Mouse (Mus musculus): ENCODE data around the gene Ptgdr2. TPM values are rescaled to one million over a fixed set of nuclear protein-coding genes. Genes with fewer than 3 reads are reported as not detected.
A peak's percentile ranks its signal among the peaks of the same experiment; 100 is the strongest.

Gene Ptgdr2
- total and polyA plus RNA-seq, 3 experiments = 0.10 TPM; not detected in 2

GRCm38 (mm10) chr19:10973187-10973586 is 36.2 kb downstream of the Ptgdr2 start:
- H3K79me2 ChIP-seq (replicated peaks; ENCODE audit: control insufficient read depth, insufficient read depth, low read length) = no peaks in the 10 kb centered on the region
- H3K27ac ChIP-seq = no peak overlapping the region
- intact Hi-C loops (cut with DNase I) = no loop called here
- no peak for DNase-seq
- no peak overlapping the region for H3K4me3 ChIP-seq
- H3K27me3 ChIP-seq (ENCODE audit: control insufficient read depth, insufficient read depth, low read length) = no peaks in the 10 kb centered on the region
- no peaks in the 10 kb centered on the region for H3K4me1 ChIP-seq (ENCODE audit: control insufficient read depth, insufficient read depth, low read length)
- 81% methylated on average over 2 of the region's 2 CpGs for WGBS
- H3K9ac ChIP-seq (ENCODE audit: low read depth, low read length) = no peak overlapping the region
- H3K36me3 ChIP-seq (ENCODE audit: control insufficient read depth, insufficient read depth, low read length) = no peaks in the 10 kb centered on the region
- TF ChIP-seq EP300 (IDR thresholded peaks at IDR 0.05; ENCODE audit: insufficient read depth, low read depth, low read length) = no peak
- TF ChIP-seq CTCF (IDR thresholded peaks at IDR 0.05) = no peak
- TF ChIP-seq POLR2A (IDR thresholded peaks at IDR 0.05; ENCODE audit: insufficient read depth, low read depth, low read length) = no peak

GRCm38 (mm10) chr19:10974238-10974865 is 37.4 kb downstream of the Ptgdr2 start, which contains the start of gene Ms4a10:
Ms4a10 (minus strand) TSS chr19:10974670.
- intact Hi-C loops (cut with DNase I) = no loop called here
- Histone ChIP-seq H3K9ac (ENCODE audit: low read depth, low read length) (no peak within 1 kb of the TSS), H3K79me2 (replicated peaks; ENCODE audit: control insufficient read depth, insufficient read depth, low read length) (no peaks in the 10 kb centered on the region), H3K27ac (peak within 1 kb of the TSS; percentile 52), H3K36me3 (ENCODE audit: control insufficient read depth, insufficient read depth, low read length) (no peaks in the 10 kb centered on the region), H3K27me3 (ENCODE audit: control insufficient read depth, insufficient read depth, low read length) (no peaks in the 10 kb centered on the region), H3K4me3 (no peak within 1 kb of the TSS), H3K4me1 (ENCODE audit: control insufficient read depth, insufficient read depth, low read length) (no peaks in the 10 kb centered on the region)
- DNase-seq = no peak
- WGBS = 32% methylated on average over 4 of the region's 4 CpGs
- no peak for TF ChIP-seq EP300 (IDR thresholded peaks at IDR 0.05; ENCODE audit: insufficient read depth, low read depth, low read length)
- no peak for TF ChIP-seq CTCF (IDR thresholded peaks at IDR 0.05)
- TF ChIP-seq POLR2A (IDR thresholded peaks at IDR 0.05; ENCODE audit: insufficient read depth, low read depth, low read length) = no peak

GRCm38 (mm10) chr19:10975187-10975586 is 38.2 kb downstream of the Ptgdr2 start:
- TF ChIP-seq EP300 (IDR thresholded peaks at IDR 0.05; ENCODE audit: insufficient read depth, low read depth, low read length) (no peak), POLR2A (IDR thresholded peaks at IDR 0.05; ENCODE audit: insufficient read depth, low read depth, low read length) (no peak), CTCF (IDR thresholded peaks at IDR 0.05) (no peak)
- 72% methylated on average over 2 of the region's 2 CpGs for WGBS
- Histone ChIP-seq H3K4me1 (ENCODE audit: control insufficient read depth, insufficient read depth, low read length) (peaks cover 1% of the 10 kb centered on the region; the same call in 1 of the 2 replicates), H3K4me3 (no peak overlapping the region), H3K36me3 (ENCODE audit: control insufficient read depth, insufficient read depth, low read length) (no peaks in the 10 kb centered on the region), H3K27me3 (ENCODE audit: control insufficient read depth, insufficient read depth, low read length) (no peaks in the 10 kb centered on the region), H3K27ac (no peak overlapping the region), H3K9ac (ENCODE audit: low read depth, low read length) (no peak overlapping the region), H3K79me2 (replicated peaks; ENCODE audit: control insufficient read depth, insufficient read depth, low read length) (no peaks in the 10 kb centered on the region)
- intact Hi-C loops (cut with DNase I) = loop anchor here (5.0 kb wide), 2 partner anchors 263 to 308 kb away; no protein-coding TSS in a partner anchor
- no peak for DNase-seq

- Histone ChIP-seq H3K4me1 (ENCODE audit: control insufficient read depth, insufficient read depth, low read length) (peaks cover 1% of the 10 kb centered on the region; the same call in 1 of the 2 replicates), H3K9ac (ENCODE audit: low read depth, low read length) (no peak overlapping the region), H3K4me3 (no peak overlapping the region), H3K79me2 (replicated peaks; ENCODE audit: control insufficient read depth, insufficient read depth, low read length) (no peaks in the 10 kb centered on the region), H3K27ac (no peak overlapping the region), H3K27me3 (ENCODE audit: control insufficient read depth, insufficient read depth, low read length) (no peaks in the 10 kb centered on the region), H3K36me3 (ENCODE audit: control insufficient read depth, insufficient read depth, low read length) (no peaks in the 10 kb centered on the region)
- WGBS = 43% methylated on average over 4 of the region's 4 CpGs
- DNase-seq = peak in 1 of 2 experiments; percentile 22
- intact Hi-C loops (cut with DNase I) = loop anchor here (5.0 kb wide), 2 partner anchors 264 to 309 kb away; no protein-coding TSS in a partner anchor
- TF ChIP-seq POLR2A (IDR thresholded peaks at IDR 0.05; ENCODE audit: insufficient read depth, low read depth, low read length) = no peak
- TF ChIP-seq EP300 (IDR thresholded peaks at IDR 0.05; ENCODE audit: insufficient read depth, low read depth, low read length) = no peak
- peak; percentile 79 for TF ChIP-seq CTCF (IDR thresholded peaks at IDR 0.05)
Measured at GRCm38 (mm10) chr19:10976318-10976717, 39.4 kb downstream of the Ptgdr2 start.

- no peaks in the 10 kb centered on the region for H3K27me3 ChIP-seq (ENCODE audit: control insufficient read depth, insufficient read depth, low read length)
- H3K4me1 ChIP-seq (ENCODE audit: control insufficient read depth, insufficient read depth, low read length) = peaks cover 1% of the 10 kb centered on the region; the same call in 1 of the 2 replicates
- peak; percentile 84 to 86 for DNase-seq
- no peak for TF ChIP-seq POLR2A (IDR thresholded peaks at IDR 0.05; ENCODE audit: insufficient read depth, low read depth, low read length)
- no peak for TF ChIP-seq EP300 (IDR thresholded peaks at IDR 0.05; ENCODE audit: insufficient read depth, low read depth, low read length)
- peak; percentile 73 for TF ChIP-seq CTCF (IDR thresholded peaks at IDR 0.05)
- peak overlapping the region; percentile 51 for H3K27ac ChIP-seq
- WGBS = 12% methylated on average over 18 of the region's 18 CpGs
- H3K36me3 ChIP-seq (ENCODE audit: control insufficient read depth, insufficient read depth, low read length) = no peaks in the 10 kb centered on the region
- H3K4me3 ChIP-seq = peak overlapping the region; percentile 25
- no peaks in the 10 kb centered on the region for H3K79me2 ChIP-seq (replicated peaks; ENCODE audit: control insufficient read depth, insufficient read depth, low read length)
- intact Hi-C loops (cut with DNase I) = loop anchor here (5.0 kb wide), 2 partner anchors 267 to 312 kb away; no protein-coding TSS in a partner anchor
- no peak overlapping the region for H3K9ac ChIP-seq (ENCODE audit: low read depth, low read length)
Measured at GRCm38 (mm10) chr19:10979184-10980168, 42.5 kb downstream of the Ptgdr2 start.
